Mouse (Mus musculus) liver, embryonic 12.5 days (tissue): Measurements from ENCODE around the gene Vsig10. TPM values are rescaled to one million over a fixed set of nuclear protein-coding genes. Genes with fewer than 3 reads are reported as not detected.

Experiments used
- ATAC-seq: fragments of 200-750 bp; cut with Nextera tagmentation; 2 replicates; pipeline ENCODE4 v1.8.0; 2017; ENCODE audit warnings: moderate number of reproducible peaks, mild to moderate bottlenecking, moderate library complexity
- H3K27ac ChIP-seq: fragments of 300-500 bp; sonication (generic); 2 replicates; pipeline ENCODE4 v1.5.1; 2016; ENCODE audit warnings: mild to moderate bottlenecking
- H3K27me3 ChIP-seq: fragments of 300-500 bp; sonication (generic); replicated peaks from 2 replicates; pipeline ENCODE4 v1.6.1; 2016; ENCODE audit warnings: mild to moderate bottlenecking, moderate library complexity
- H3K36me3 ChIP-seq: fragments of 300-500 bp; sonication (generic); 2 replicates; pipeline ENCODE4 v1.6.1; 2016; ENCODE audit warnings: mild to moderate bottlenecking, moderate library complexity
- H3K4me1 ChIP-seq: fragments of 300-500 bp; sonication (generic); 2 replicates; pipeline ENCODE4 v1.6.1; 2016
- H3K4me2 ChIP-seq: fragments of 300-500 bp; sonication (generic); 2 replicates; pipeline ENCODE4 v1.6.1; 2016; ENCODE audit warnings: mild to moderate bottlenecking, moderate library complexity
- H3K4me3 ChIP-seq: fragments of 300-500 bp; sonication (generic); 2 replicates; pipeline ENCODE4 v1.5.1; 2016; ENCODE audit warnings: mild to moderate bottlenecking, moderate library complexity
- H3K9ac ChIP-seq: fragments of 300-500 bp; sonication (generic); 2 replicates; pipeline ENCODE4 v1.6.1; 2016; ENCODE audit warnings: mild to moderate bottlenecking, moderate library complexity
- H3K9me3 ChIP-seq: fragments of 300-500 bp; sonication (generic); replicated peaks from 2 replicates; pipeline ENCODE4 v1.6.1; 2016; ENCODE audit warnings: mild to moderate bottlenecking, moderate library complexity
- WGBS: fragments of 180-500 bp; shearing (Covaris S2); methylation state at CpG from one replicate; pipeline ENCODE4 v1.1.7; 2016; ENCODE audit not compliant: insufficient replicate concordance; 5-methylcytosine and 5-hydroxymethylcytosine counted together
- polyA plus RNA-seq: library from polyadenylated mRNA; unstranded; fragments of >200 nt; fragmentation: Nextera tagmentation; extraction: Ambion mirVana; gene quantifications from 2 replicates; pipeline ENCODE4 v1.2.1, GENCODE M21; 2016

The Vsig10 gene
- polyA plus RNA-seq = 2.1 and 2.4 TPM in 2 replicates

DNA sequence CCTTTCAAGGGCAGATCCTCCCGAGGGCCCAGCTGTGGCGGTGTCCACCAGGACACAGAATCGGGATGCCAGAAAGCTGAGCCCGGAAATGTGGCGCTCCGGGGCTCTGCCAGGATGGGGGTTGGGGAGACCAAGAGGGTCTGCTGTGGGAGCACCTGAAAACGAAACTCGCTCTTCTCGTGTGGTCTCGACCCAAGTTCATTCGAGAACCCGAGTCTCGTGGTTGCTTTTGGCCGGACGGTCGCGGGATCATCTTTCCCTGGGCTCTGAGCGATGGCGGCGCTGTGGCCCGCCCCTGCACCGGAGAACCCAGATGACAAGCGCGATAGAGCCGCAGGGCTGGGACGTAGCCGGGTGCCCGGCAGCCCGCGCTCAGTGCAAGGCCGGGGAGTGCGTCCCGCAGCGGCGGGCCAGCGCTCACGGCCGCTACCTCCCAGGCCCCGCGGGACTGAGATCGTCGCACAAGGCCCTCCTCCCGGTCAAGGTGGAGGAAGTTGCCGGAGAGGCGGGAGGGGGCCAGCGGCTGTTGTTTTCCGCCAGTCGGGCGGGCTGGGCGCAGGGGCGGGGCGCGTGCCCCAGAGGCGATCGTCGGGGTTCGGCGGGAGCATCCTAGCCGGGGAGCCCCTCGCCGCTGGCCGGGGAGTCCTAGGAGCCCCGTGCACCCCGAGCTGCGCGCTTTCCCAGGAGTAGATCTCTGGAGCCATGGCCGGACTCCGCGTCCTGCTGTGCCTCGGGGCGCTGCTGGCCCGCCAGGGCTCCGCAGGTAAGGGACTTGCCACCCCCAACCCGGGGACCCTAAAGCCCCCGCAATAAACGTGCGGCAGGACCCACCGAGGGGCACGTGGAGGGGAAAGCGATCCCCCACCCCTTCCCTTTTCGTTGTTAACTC, at the start of gene Vsig10:
Gene Vsig10, plus strand, starts transcription at position 343 of the 889 bp plus-strand sequence.
- peaks cover 26% of the 10 kb centered on the region for H3K4me1 ChIP-seq
- no peaks in the 10 kb centered on the region for H3K36me3 ChIP-seq
- WGBS = under 1% methylated on average over 81 of the region's 81 CpGs
- ATAC-seq = peak; percentile 71
- peak within 1 kb of the TSS; percentile 89 for H3K4me2 ChIP-seq
- no peaks in the 10 kb centered on the region for H3K9me3 ChIP-seq
- H3K4me3 ChIP-seq = peak within 1 kb of the TSS; percentile 65
- H3K9ac ChIP-seq = peak within 1 kb of the TSS; percentile 61
- peaks cover 88% of the 10 kb centered on the region for H3K27me3 ChIP-seq
- no peak within 1 kb of the TSS; the same call in 1 of the 2 replicates for H3K27ac ChIP-seq

DNA sequence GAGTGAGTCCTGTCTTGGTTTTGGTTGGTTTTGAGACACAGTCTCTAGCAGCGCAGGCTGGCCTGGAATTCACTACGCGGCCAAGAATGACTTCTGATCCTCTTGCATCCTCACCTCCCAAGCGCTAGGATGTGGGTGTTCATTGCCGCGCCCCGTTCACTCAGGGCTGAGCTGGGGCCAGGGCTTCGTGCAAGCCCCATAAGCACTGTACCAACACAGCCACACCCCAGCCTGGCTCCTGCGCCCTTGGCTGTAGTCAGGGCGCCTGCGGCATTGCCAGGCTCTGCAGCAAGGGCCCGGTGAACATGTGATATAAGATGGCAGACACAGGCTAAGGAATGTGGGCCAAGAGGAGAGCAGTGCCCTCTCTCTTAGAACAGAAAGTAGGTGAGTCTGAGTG, 49.5 kb upstream of the Vsig10 start:
- no peak overlapping the region for H3K4me3 ChIP-seq
- H3K9ac ChIP-seq = no peak overlapping the region
- no peaks in the 10 kb centered on the region for H3K9me3 ChIP-seq
- WGBS = 90% methylated on average over 12 of the region's 12 CpGs
- no peaks in the 10 kb centered on the region for H3K27me3 ChIP-seq
- no peak overlapping the region for H3K4me2 ChIP-seq
- H3K4me1 ChIP-seq = no peaks in the 10 kb centered on the region
- H3K36me3 ChIP-seq = peaks cover 92% of the 10 kb centered on the region
- no peak overlapping the region for H3K27ac ChIP-seq
- no peak for ATAC-seq

GRCm38 (mm10) chr5:117271945-117272344, 46.9 kb upstream of the Vsig10 start:
- Histone ChIP-seq H3K9me3 (no peaks in the 10 kb centered on the region), H3K9ac (no peak overlapping the region), H3K4me1 (no peaks in the 10 kb centered on the region), H3K36me3 (peaks cover 78% of the 10 kb centered on the region), H3K4me2 (no peak overlapping the region), H3K4me3 (no peak overlapping the region), H3K27ac (no peak overlapping the region), H3K27me3 (no peaks in the 10 kb centered on the region)
- ATAC-seq = no peak
- 93% methylated on average over 14 of the region's 14 CpGs for whole genome bisulfite sequencing

- no peaks in the 10 kb centered on the region for H3K27me3 ChIP-seq
- WGBS = 57% methylated on average over 5 of the region's 5 CpGs
- no peak overlapping the region for H3K4me2 ChIP-seq
- no peaks in the 10 kb centered on the region for H3K9me3 ChIP-seq
- H3K4me1 ChIP-seq = no peaks in the 10 kb centered on the region
- ATAC-seq = no peak
- H3K9ac ChIP-seq = no peak overlapping the region
- peaks cover 50% of the 10 kb centered on the region for H3K36me3 ChIP-seq
- H3K4me3 ChIP-seq = no peak overlapping the region
- H3K27ac ChIP-seq = no peak overlapping the region
These were observed 44.1 kb upstream of the Vsig10 start for GRCm38 (mm10) chr5:117274817-117275216.

DNA sequence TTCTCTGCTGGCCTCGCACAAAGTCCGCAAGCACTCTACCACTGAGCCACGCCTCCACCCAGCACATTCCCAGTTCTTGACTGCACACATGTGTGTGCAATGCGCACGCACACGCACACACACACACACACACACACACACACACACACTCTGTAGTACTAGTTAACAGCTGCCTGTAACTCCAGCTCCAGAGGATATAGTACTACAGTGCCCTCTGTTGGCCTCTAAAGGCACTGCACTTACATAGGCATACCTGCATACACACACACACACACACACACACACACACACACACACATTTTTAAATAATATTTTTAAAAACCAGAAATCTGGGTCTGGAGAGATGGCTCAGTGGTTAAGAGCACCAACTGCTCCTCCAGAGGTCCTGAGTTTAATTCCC, 41.1 kb upstream of the Vsig10 start:
- no peaks in the 10 kb centered on the region for H3K9me3 ChIP-seq
- H3K4me1 ChIP-seq = peaks cover 16% of the 10 kb centered on the region; the same call in 1 of the 2 replicates
- no peaks in the 10 kb centered on the region for H3K27me3 ChIP-seq
- ATAC-seq = no peak
- H3K27ac ChIP-seq = no peak overlapping the region
- H3K9ac ChIP-seq = no peak overlapping the region
- H3K4me2 ChIP-seq = no peak overlapping the region
- H3K4me3 ChIP-seq = no peak overlapping the region
- 98% methylated on average over 6 of the region's 6 CpGs for WGBS
- H3K36me3 ChIP-seq = peaks cover 43% of the 10 kb centered on the region

GRCm38 (mm10) chr5:117278809-117279668, 39.8 kb upstream of the Vsig10 start:
- no peaks in the 10 kb centered on the region for H3K9me3 ChIP-seq
- H3K4me2 ChIP-seq = no peak overlapping the region
- no peak overlapping the region for H3K9ac ChIP-seq
- ATAC-seq = peak; percentile 51; the same call in 1 of the 2 replicates
- 87% methylated on average over 15 of the region's 15 CpGs for WGBS
- H3K27ac ChIP-seq = no peak overlapping the region
- H3K27me3 ChIP-seq = no peaks in the 10 kb centered on the region
- no peak overlapping the region for H3K4me3 ChIP-seq
- peaks cover 18% of the 10 kb centered on the region for H3K4me1 ChIP-seq
- peaks cover 41% of the 10 kb centered on the region for H3K36me3 ChIP-seq

- ATAC-seq = no peak
- Histone ChIP-seq H3K9me3 (no peaks in the 10 kb centered on the region), H3K4me1 (peaks cover 24% of the 10 kb centered on the region), H3K4me2 (no peak overlapping the region), H3K4me3 (no peak overlapping the region), H3K9ac (no peak overlapping the region), H3K27me3 (no peaks in the 10 kb centered on the region), H3K36me3 (peaks cover 44% of the 10 kb centered on the region), H3K27ac (no peak overlapping the region)
- WGBS = 64% methylated on average over 4 of the region's 4 CpGs
These were observed 39.2 kb upstream of the Vsig10 start for GRCm38 (mm10) chr5:117279669-117280050.

GRCm38 (mm10) chr5:117281536-117281935, 37.3 kb upstream of the Vsig10 start:
- Histone ChIP-seq H3K9me3 (no peaks in the 10 kb centered on the region), H3K9ac (no peak overlapping the region), H3K27ac (no peak overlapping the region), H3K27me3 (no peaks in the 10 kb centered on the region), H3K4me1 (peaks cover 42% of the 10 kb centered on the region), H3K4me3 (no peak overlapping the region), H3K36me3 (peaks cover 50% of the 10 kb centered on the region), H3K4me2 (no peak overlapping the region)
- WGBS = 82% methylated on average over 10 of the region's 10 CpGs
- ATAC-seq = no peak

DNA sequence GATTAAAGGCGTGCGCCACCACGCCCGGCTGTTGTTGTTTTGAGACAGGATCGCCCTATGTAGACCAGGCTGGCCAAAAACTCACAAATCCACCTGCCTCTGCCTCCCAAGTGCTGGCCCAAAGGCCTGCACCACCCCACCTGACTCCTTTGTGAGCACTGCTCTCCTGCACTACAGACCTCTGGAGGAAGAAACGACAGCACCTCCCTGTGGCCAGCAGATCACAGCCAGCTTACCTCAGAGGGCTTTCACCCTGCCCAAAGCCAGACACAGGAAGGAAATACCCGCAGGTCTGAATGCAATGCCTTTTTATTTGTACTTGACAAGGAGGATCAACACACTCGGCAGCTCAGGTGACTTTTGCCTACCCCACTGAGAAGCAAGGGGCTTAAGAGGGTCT, 36.5 kb upstream of the Vsig10 start:
- Histone ChIP-seq H3K4me2 (no peak overlapping the region), H3K27ac (no peak overlapping the region), H3K4me1 (peaks cover 49% of the 10 kb centered on the region), H3K27me3 (no peaks in the 10 kb centered on the region), H3K9me3 (no peaks in the 10 kb centered on the region), H3K4me3 (no peak overlapping the region), H3K9ac (no peak overlapping the region), H3K36me3 (peaks cover 50% of the 10 kb centered on the region)
- 78% methylated on average over 8 of the region's 8 CpGs for WGBS
- ATAC-seq = no peak

DNA sequence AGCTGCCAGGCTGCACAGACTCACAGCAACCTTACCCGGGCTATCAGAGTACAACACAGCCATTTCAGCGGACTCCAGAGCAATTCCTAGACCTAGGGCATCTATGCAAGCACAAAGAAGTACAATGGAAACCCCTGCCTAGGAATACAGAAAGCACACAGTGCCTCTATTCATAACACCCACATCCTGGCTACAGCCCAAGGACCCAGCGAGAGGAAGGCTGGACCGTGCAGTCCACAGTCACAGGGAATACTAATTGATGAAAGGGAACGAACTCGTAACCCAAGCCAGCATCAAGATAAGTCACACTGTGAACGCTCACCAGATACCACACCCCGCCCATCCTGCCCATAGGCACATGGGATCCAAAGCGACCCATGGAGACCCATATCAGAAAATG, 34.9 kb upstream of the Vsig10 start:
- Histone ChIP-seq H3K4me1 (peaks cover 59% of the 10 kb centered on the region), H3K4me3 (no peak overlapping the region), H3K27me3 (no peaks in the 10 kb centered on the region), H3K4me2 (no peak overlapping the region), H3K36me3 (peaks cover 50% of the 10 kb centered on the region), H3K9me3 (no peaks in the 10 kb centered on the region), H3K27ac (no peak overlapping the region), H3K9ac (no peak overlapping the region)
- ATAC-seq = no peak
- WGBS = 66% methylated on average over 9 of the region's 9 CpGs

DNA sequence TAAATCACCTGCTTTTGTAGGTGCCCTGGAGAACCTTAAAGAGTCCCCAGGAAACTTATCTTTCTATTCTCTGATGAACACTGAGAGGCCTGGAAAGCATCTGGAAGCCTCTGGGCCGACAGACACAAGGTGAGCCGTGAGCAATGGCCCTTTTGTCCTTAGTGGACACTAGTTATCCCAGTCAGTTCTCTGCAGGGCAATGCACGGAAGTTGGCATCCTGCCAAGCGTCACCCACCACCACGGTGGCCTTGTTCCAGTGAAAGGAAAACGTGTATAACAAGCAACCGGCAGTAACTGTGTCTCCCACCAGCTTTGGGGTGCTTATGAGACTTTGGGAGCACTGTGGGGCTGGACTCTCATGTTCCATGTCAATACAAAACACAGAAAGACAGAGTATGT, 34.2 kb upstream of the Vsig10 start:
- no peaks in the 10 kb centered on the region for H3K9me3 ChIP-seq
- no peak for ATAC-seq
- H3K4me3 ChIP-seq = no peak overlapping the region
- no peak overlapping the region for H3K9ac ChIP-seq
- H3K27me3 ChIP-seq = no peaks in the 10 kb centered on the region
- H3K27ac ChIP-seq = no peak overlapping the region
- no peak overlapping the region for H3K4me2 ChIP-seq
- peaks cover 59% of the 10 kb centered on the region for H3K4me1 ChIP-seq
- WGBS = 79% methylated on average over 7 of the region's 7 CpGs
- peaks cover 50% of the 10 kb centered on the region for H3K36me3 ChIP-seq

DNA sequence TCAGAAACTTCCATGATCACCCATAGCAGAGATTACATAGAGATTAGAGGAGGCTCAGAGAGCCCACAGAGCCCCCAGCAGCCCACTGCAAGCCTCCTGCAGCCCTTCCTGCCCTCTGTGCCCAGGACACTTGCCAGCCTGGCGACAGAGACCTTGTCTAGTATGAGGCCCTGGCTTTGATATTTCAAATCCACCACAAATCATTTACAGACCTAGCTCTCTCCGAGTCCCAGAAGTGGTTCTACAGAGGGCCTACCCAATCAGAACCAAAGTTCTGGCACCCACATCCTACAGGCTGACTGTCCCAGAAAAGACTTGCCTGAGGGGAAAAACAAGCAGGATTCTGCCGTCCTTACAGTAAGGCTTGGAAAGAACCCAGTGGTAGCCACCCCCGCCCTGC, 33.6 kb upstream of the Vsig10 start:
- Histone ChIP-seq H3K4me3 (no peak overlapping the region), H3K9ac (no peak overlapping the region), H3K4me2 (no peak overlapping the region), H3K27me3 (no peaks in the 10 kb centered on the region), H3K9me3 (no peaks in the 10 kb centered on the region; the same call in 1 of the 2 replicates), H3K4me1 (peaks cover 56% of the 10 kb centered on the region), H3K36me3 (peaks cover 50% of the 10 kb centered on the region), H3K27ac (no peak overlapping the region)
- 72% methylated on average over 4 of the region's 4 CpGs for WGBS
- ATAC-seq = no peak
